11 mouse cellular contexts compared by ENCODE assay signal in genomic region chr17:47567271-47567670, GRCm38 (mm10). TPM values are rescaled to one million over a fixed set of nuclear protein-coding genes. Genes with fewer than 3 reads are reported as not detected.
A peak's percentile ranks its signal among the peaks of the same experiment; 100 is the strongest.
DNase-seq lines count a peak whose midpoint lies in the region; ATAC-seq and TF ChIP-seq lines count a peak whose summit lies in the region.
"Had no signal": no experiment of that assay in that cellular context is flagged by ENCODE, and none has a peak within 500 bp of the region (broad histone marks: within the 10 kb centered on the region; RNA-seq: fewer than 3 reads in every experiment).

No protein-coding gene starts in this region.

- peak; percentile 41; the same call in 1 of the 2 replicates for ATAC-seq in lung, embryonic 14.5 days (ENCODE audit: insufficient read depth)
- ATAC-seq in heart, embryonic 16.5 days (replicated peaks; ENCODE audit: extremely low read depth, insufficient read depth, low FRiP score) = peak; percentile 80
- ATAC-seq in stomach, embryonic 14.5 days (ENCODE audit: insufficient number of reproducible peaks, insufficient read depth, low FRiP score, low read depth) = no peak
- ATAC-seq in erythroid progenitor cell, adult 5-6 weeks (replicated peaks; ENCODE audit: low FRiP score, poor library complexity, severe bottlenecking) = no peak
- ATAC-seq: hindbrain, postnatal 0 days had no signal

- TF ChIP-seq CTCF in lung, embryonic 14.5 days (IDR thresholded peaks at IDR 0.05; ENCODE audit: low read depth) = no peak
- no peak for TF ChIP-seq CTCF in lung, adult 2 months (IDR thresholded peaks at IDR 0.05; ENCODE audit: insufficient read depth, low read length)

- no peaks in the 10 kb centered on the region for H3K4me1 ChIP-seq in lung, embryonic 14.5 days (ENCODE audit: insufficient read depth)
- H3K4me1 ChIP-seq in lung, adult 2 months (ENCODE audit: control insufficient read depth, insufficient read depth, low read length) = 0 out of 2 replicates have a peak, but pooled peaks cover 2% of the 10 kb centered on the region
- no peaks in the 10 kb centered on the region for H3K4me1 ChIP-seq in heart, embryonic 16.5 days (ENCODE audit: control insufficient read depth, insufficient read depth, low read length)
- H3K4me1 ChIP-seq in stomach, embryonic 14.5 days (ENCODE audit: control insufficient read depth, insufficient read depth, low read length) = no peaks in the 10 kb centered on the region

- peak; percentile 50 for DNase-seq in lung, embryonic 14.5 days
- DNase-seq in lung, adult 2 months = no peak
- DNase-seq in kidney, postnatal 14 days = peak; percentile 73
- no peak for DNase-seq in cerebellum, adult 18-20 months
- DNase-seq in frontal cortex, adult 2 months (ENCODE audit: extremely low spot score in 1 of 2, low spot score in 1 of 2) = no peak

- no peaks in the 10 kb centered on the region for H3K36me3 ChIP-seq in lung, embryonic 14.5 days (ENCODE audit: insufficient read depth)
- no peaks in the 10 kb centered on the region for H3K36me3 ChIP-seq in heart, embryonic 16.5 days (ENCODE audit: control insufficient read depth, insufficient read depth)
- H3K36me3 ChIP-seq in stomach, embryonic 14.5 days (ENCODE audit: control insufficient read depth, insufficient read depth, low read length) = no peaks in the 10 kb centered on the region

- H3K9me3 ChIP-seq in lung, embryonic 14.5 days (ENCODE audit: low read depth, low read length) = no peaks in the 10 kb centered on the region
- H3K9me3 ChIP-seq in heart, embryonic 16.5 days (replicated peaks; ENCODE audit: control insufficient read depth, low read length) = no peaks in the 10 kb centered on the region
- no peaks in the 10 kb centered on the region for H3K9me3 ChIP-seq in stomach, embryonic 14.5 days (ENCODE audit: control insufficient read depth, low read depth, low read length)
- H3K9me3 ChIP-seq: G1E had no signal

- no peak overlapping the region for H3K4me3 ChIP-seq in lung, embryonic 14.5 days (ENCODE audit: low read depth, low read length)
- no peak overlapping the region for H3K4me3 ChIP-seq in lung, adult 2 months (replicated peaks; ENCODE audit: extremely low read depth, low read depth, low read length)
- H3K4me3 ChIP-seq in heart, embryonic 16.5 days (ENCODE audit: low read length) = no peak overlapping the region
- no peak overlapping the region for H3K4me3 ChIP-seq in stomach, embryonic 14.5 days (ENCODE audit: low read depth, low read length)

- H3K27ac ChIP-seq in lung, embryonic 14.5 days (ENCODE audit: low read depth) = peak overlapping the region; percentile 21; the same call in 1 of the 2 replicates
- H3K27ac ChIP-seq in heart, embryonic 16.5 days (ENCODE audit: low read length) = peak overlapping the region; percentile 72
- peak overlapping the region; percentile 11; the same call in 1 of the 2 replicates for H3K27ac ChIP-seq in stomach, embryonic 14.5 days (ENCODE audit: low read length)
- H3K27ac ChIP-seq: hindbrain, postnatal 0 days had no signal

- H3K4me2 ChIP-seq in lung, embryonic 14.5 days = no peak overlapping the region
- no peak overlapping the region for H3K4me2 ChIP-seq in heart, embryonic 16.5 days (ENCODE audit: low read depth, low read length)
- no peak overlapping the region for H3K4me2 ChIP-seq in stomach, embryonic 14.5 days (replicated peaks; ENCODE audit: low read depth, low read length)
- H3K4me2 ChIP-seq: midbrain, embryonic 11.5 days had no signal

- TF ChIP-seq POLR2A in lung, adult 2 months (IDR thresholded peaks at IDR 0.05; ENCODE audit: borderline replicate concordance, extremely low read depth, low read depth, low read length) = no peak

- no peaks in the 10 kb centered on the region for H3K27me3 ChIP-seq in lung, embryonic 14.5 days (ENCODE audit: insufficient read depth, low read length)
- H3K27me3 ChIP-seq in heart, embryonic 16.5 days (ENCODE audit: control insufficient read depth, insufficient read depth, low read length) = no peaks in the 10 kb centered on the region
- H3K27me3 ChIP-seq in stomach, embryonic 14.5 days (ENCODE audit: control insufficient read depth, insufficient read depth, low read length) = no peaks in the 10 kb centered on the region

- no peak overlapping the region for H3K9ac ChIP-seq in lung, embryonic 14.5 days
- no peak overlapping the region for H3K9ac ChIP-seq in heart, embryonic 16.5 days (ENCODE audit: low read length)
- no peak overlapping the region for H3K9ac ChIP-seq in stomach, embryonic 14.5 days (replicated peaks; ENCODE audit: low read depth, low read length)

- WGBS in lung, embryonic 14.5 days = 63% methylated on average over 3 of the region's 3 CpGs
- 35% methylated on average over 3 of the region's 3 CpGs for WGBS in lung, adult 2 months
- WGBS in heart, embryonic 16.5 days = 60% methylated on average over 3 of the region's 3 CpGs
- WGBS in stomach, embryonic 14.5 days = 63% methylated on average over 3 of the region's 3 CpGs

RNA-seq across cellular contexts. Expression of gene Bysl, which starts 44.0 kb away (rescaled TPM):
- 24.2 and 25.4 TPM in 2 replicates for polyA plus RNA-seq in lung, embryonic 14.5 days (2014; fragmentation: Nextera tagmentation; extraction: Ambion mirVana)
- 7.4 and 9.8 TPM in 2 replicates for polyA plus RNA-seq in lung, adult 2 months (2012; rRNA removed)
- 22.9 and 23.3 TPM in 2 replicates for polyA plus RNA-seq in heart, embryonic 16.5 days (2015; fragmentation: Nextera tagmentation; extraction: Ambion mirVana)
- 22.1 and 22.3 TPM in 2 replicates for polyA plus RNA-seq in stomach, embryonic 14.5 days (2014; fragmentation: Nextera tagmentation; extraction: Ambion mirVana)
- total RNA-seq in erythroid progenitor cell, adult 5-6 weeks (2015; ENCODE audit: low replicate concordance) = 5.9 and 8.3 TPM in 2 replicates
- 8.4 and 10.4 TPM in 2 replicates for total RNA-seq in erythroid progenitor cell, adult 5-6 weeks (2017; ENCODE audit: low replicate concordance)
- 18.0 TPM in 2 replicates for polyA plus RNA-seq in frontal cortex, adult 2 months (2012; rRNA removed)

RNA-seq across cellular contexts. Expression of gene Med20, which starts 44.1 kb away (rescaled TPM):
- 45.5 and 49.2 TPM in 2 replicates for polyA plus RNA-seq in lung, embryonic 14.5 days (2014; fragmentation: Nextera tagmentation; extraction: Ambion mirVana)
- 20.0 and 27.3 TPM in 2 replicates for polyA plus RNA-seq in lung, adult 2 months (2012; rRNA removed)
- 30.5 and 34.9 TPM in 2 replicates for polyA plus RNA-seq in heart, embryonic 16.5 days (2015; fragmentation: Nextera tagmentation; extraction: Ambion mirVana)
- 47.1 and 49.4 TPM in 2 replicates for polyA plus RNA-seq in stomach, embryonic 14.5 days (2014; fragmentation: Nextera tagmentation; extraction: Ambion mirVana)
- total RNA-seq in erythroid progenitor cell, adult 5-6 weeks (2015; ENCODE audit: low replicate concordance) = 28.1 and 37.8 TPM in 2 replicates
- total RNA-seq in erythroid progenitor cell, adult 5-6 weeks (2017; ENCODE audit: low replicate concordance) = 36.5 and 63.2 TPM in 2 replicates
- 33.2 and 34.6 TPM in 2 replicates for polyA plus RNA-seq in frontal cortex, adult 2 months (2012; rRNA removed)

RNA-seq across cellular contexts. Expression of gene Gm20517, which starts 44.1 kb away (rescaled TPM):
- 0.74 and 1.8 TPM in 2 replicates for polyA plus RNA-seq in lung, embryonic 14.5 days (2014; fragmentation: Nextera tagmentation; extraction: Ambion mirVana)
- polyA plus RNA-seq in lung, adult 2 months (2012; rRNA removed) = 0.45 and 0.52 TPM in 2 replicates
- 0.82 and 1.0 TPM in 2 replicates for polyA plus RNA-seq in heart, embryonic 16.5 days (2015; fragmentation: Nextera tagmentation; extraction: Ambion mirVana)
- 1.5 and 2.8 TPM in 2 replicates for polyA plus RNA-seq in stomach, embryonic 14.5 days (2014; fragmentation: Nextera tagmentation; extraction: Ambion mirVana)
- 11.5 and 13.8 TPM in 2 replicates for total RNA-seq in erythroid progenitor cell, adult 5-6 weeks (2015; ENCODE audit: low replicate concordance)
- total RNA-seq in erythroid progenitor cell, adult 5-6 weeks (2017; ENCODE audit: low replicate concordance) = 9.5 and 18.9 TPM in 2 replicates
- polyA plus RNA-seq in frontal cortex, adult 2 months (2012; rRNA removed) = 3.5 and 3.7 TPM in 2 replicates

Comparison
In these comparisons a context has a peak if more than half of its experiments do, and no peak if none do; other contexts are left out.
1. DNase-seq: peak in lung, embryonic 14.5 days (single experiment) and kidney, postnatal 14 days (single experiment); none in lung, adult 2 months (single experiment), cerebellum, adult 18-20 months (0 of 2) and frontal cortex, adult 2 months (0 of 2).
2. ATAC-seq: peak in lung, embryonic 14.5 days (single experiment) and heart, embryonic 16.5 days (single experiment); none in stomach, embryonic 14.5 days (single experiment) and erythroid progenitor cell, adult 5-6 weeks (single experiment).
3. H3K27ac ChIP-seq: peak in every context shown above with its lines; median percentile 72 in heart, embryonic 16.5 days; 21 in lung, embryonic 14.5 days; 11 in stomach, embryonic 14.5 days.